Mouse (Mus musculus) G1E (cell line): ENCODE measurements around the gene Ppm1h.

Experiments
- CTCF ChIP-seq: IDR thresholded peaks from 2 replicates; pipeline ENCODE4 v1.5.1; 2012; ENCODE audit warnings: low read depth, low read length, inconsistent platforms, mixed read lengths
- GATA1 ChIP-seq: IDR thresholded peaks from 2 replicates; pipeline ENCODE4 v1.6.1; 2012; ENCODE audit warnings: borderline replicate concordance, low read length, inconsistent platforms, mixed read lengths
- GATA2 ChIP-seq: IDR thresholded peaks from 2 replicates; pipeline ENCODE4 v1.6.1; 2012; ENCODE audit warnings: low read depth, low read length, inconsistent platforms, borderline replicate concordance
- POLR2AphosphoS5 ChIP-seq: IDR thresholded peaks from 2 replicates; pipeline ENCODE4 v1.6.1; 2012; ENCODE audit warnings: low read depth, low read length, inconsistent platforms; ENCODE audit not compliant: insufficient replicate concordance
- TAL1 ChIP-seq: conservative IDR thresholded peaks from 2 replicates; pipeline ENCODE4 v1.6.1; 2012; ENCODE audit warnings: low read depth, low read length, inconsistent platforms, mixed read lengths

DNA sequence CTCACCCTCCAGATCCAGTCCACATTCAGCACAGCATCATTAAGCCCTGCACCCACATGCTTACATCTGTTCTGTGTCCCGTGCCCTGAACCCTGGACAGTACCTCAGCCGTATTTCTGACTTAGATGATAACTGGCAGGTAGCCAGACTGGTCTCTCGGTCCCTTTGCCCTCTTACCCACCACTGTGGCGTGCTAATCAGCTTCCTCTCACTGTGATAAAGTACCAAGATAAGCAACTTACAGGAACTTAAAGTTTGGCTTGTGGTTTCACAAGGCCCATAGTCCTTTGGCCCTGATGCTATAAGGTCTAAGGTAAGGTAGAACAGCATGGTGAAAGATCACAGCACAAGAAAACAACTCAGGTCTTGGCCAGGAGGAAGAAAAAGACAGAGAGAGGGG, 48.7 kb downstream of the Ppm1h start:
- TF ChIP-seq CTCF (no peak), GATA1 (no peak), POLR2AphosphoS5 (no peak), GATA2 (no peak), TAL1 (no peak)
